Mouse (Mus musculus) midbrain, embryonic 13.5 days (tissue): ENCODE data around the gene Atrnl1. TPM values are rescaled to one million over a fixed set of nuclear protein-coding genes. Genes with fewer than 3 reads are reported as not detected.

ENCODE experiments used
- ATAC-seq: fragments of 200-750 bp; cut with Nextera tagmentation; 2 replicates; pipeline ENCODE4 v1.8.0; 2017; ENCODE audit warnings: mild to moderate bottlenecking, moderate TSS enrichment, moderate library complexity
- H3K27ac ChIP-seq: fragments of 300-500 bp; sonication (generic); 2 replicates; pipeline ENCODE4 v1.5.1; 2015; ENCODE audit warnings: inconsistent platforms, mild to moderate bottlenecking, moderate library complexity
- H3K27me3 ChIP-seq: fragments of 300-500 bp; sonication (generic); 2 replicates; pipeline ENCODE4 v1.6.1; 2015; ENCODE audit warnings: mild to moderate bottlenecking, inconsistent platforms
- H3K36me3 ChIP-seq: fragments of 300-500 bp; sonication (generic); 2 replicates; pipeline ENCODE4 v1.6.1; 2015; ENCODE audit warnings: mild to moderate bottlenecking, inconsistent platforms
- H3K4me1 ChIP-seq: fragments of 300-500 bp; sonication (generic); replicated peaks from 2 replicates; pipeline ENCODE4 v1.6.1; 2015; ENCODE audit warnings: inconsistent platforms
- H3K4me2 ChIP-seq: fragments of 300-500 bp; sonication (generic); replicated peaks from 2 replicates; pipeline ENCODE4 v1.6.1; 2015; ENCODE audit warnings: moderate library complexity, mild to moderate bottlenecking, inconsistent platforms
- H3K4me3 ChIP-seq: fragments of 300-500 bp; sonication (generic); replicated peaks from 2 replicates; pipeline ENCODE4 v1.5.1; 2015; ENCODE audit warnings: mild to moderate bottlenecking, inconsistent platforms
- H3K9ac ChIP-seq: fragments of 300-500 bp; sonication (generic); replicated peaks from 2 replicates; pipeline ENCODE4 v1.6.1; 2015; ENCODE audit warnings: mild to moderate bottlenecking, inconsistent platforms
- H3K9me3 ChIP-seq: fragments of 300-500 bp; sonication (generic); 2 replicates; pipeline ENCODE4 v1.6.1; 2016; ENCODE audit warnings: mild to moderate bottlenecking, inconsistent platforms
- WGBS: fragments of 180-500 bp; shearing (Covaris S2); methylation state at CpG from one replicate; pipeline ENCODE4 v1.1.7; 2015; 5-methylcytosine and 5-hydroxymethylcytosine counted together
- polyA plus RNA-seq: library from polyadenylated mRNA; unstranded; fragments of >200 nt; fragmentation: Nextera tagmentation; extraction: Ambion mirVana; gene quantifications from 2 replicates; pipeline ENCODE4 v1.2.1, GENCODE M21; 2015

Gene Atrnl1
- polyA plus RNA-seq, 1 experiment from 2014 or later, result 10.2 TPM

GRCm38 (mm10) chr19:58120661-58121060, 509.8 kb downstream of the Atrnl1 start:
- Histone ChIP-seq H3K27ac (no peak overlapping the region), H3K36me3 (no peaks in the 10 kb centered on the region), H3K4me2 (no peak overlapping the region), H3K27me3 (no peaks in the 10 kb centered on the region), H3K9me3 (no peaks in the 10 kb centered on the region), H3K4me1 (peaks cover 3% of the 10 kb centered on the region; the same call in 1 of the 2 replicates), H3K9ac (no peak overlapping the region), H3K4me3 (no peak overlapping the region)
- no peak for ATAC-seq
- 91% methylated on average over 9 of the region's 9 CpGs for WGBS

GRCm38 (mm10) chr19:58121628-58122027, 510.8 kb downstream of the Atrnl1 start:
- no peak for ATAC-seq
- no peak overlapping the region for H3K4me2 ChIP-seq
- no peak overlapping the region for H3K4me3 ChIP-seq
- H3K4me1 ChIP-seq, result peaks cover 11% of the 10 kb centered on the region; the same call in 1 of the 2 replicates
- H3K36me3 ChIP-seq, result no peaks in the 10 kb centered on the region
- H3K27ac ChIP-seq, result no peak overlapping the region
- H3K9ac ChIP-seq, result no peak overlapping the region
- H3K27me3 ChIP-seq, result no peaks in the 10 kb centered on the region
- H3K9me3 ChIP-seq, result no peaks in the 10 kb centered on the region
- 84% methylated on average over 6 of the region's 6 CpGs for WGBS

- peaks cover 11% of the 10 kb centered on the region; the same call in 1 of the 2 replicates for H3K4me1 ChIP-seq
- H3K27me3 ChIP-seq, result no peaks in the 10 kb centered on the region
- 89% methylated on average over 3 of the region's 3 CpGs for WGBS
- no peak for ATAC-seq
- H3K9ac ChIP-seq, result no peak overlapping the region
- H3K4me3 ChIP-seq, result no peak overlapping the region
- H3K27ac ChIP-seq, result no peak overlapping the region
- no peaks in the 10 kb centered on the region for H3K9me3 ChIP-seq
- H3K4me2 ChIP-seq, result no peak overlapping the region
- no peaks in the 10 kb centered on the region for H3K36me3 ChIP-seq
These were observed 512.8 kb downstream of the Atrnl1 start for GRCm38 (mm10) chr19:58123620-58124019.

GRCm38 (mm10) chr19:58124566-58124965, 513.7 kb downstream of the Atrnl1 start:
- Histone ChIP-seq H3K4me2 (no peak overlapping the region), H3K4me3 (no peak overlapping the region), H3K36me3 (no peaks in the 10 kb centered on the region), H3K4me1 (peaks cover 11% of the 10 kb centered on the region; the same call in 1 of the 2 replicates), H3K9ac (no peak overlapping the region), H3K9me3 (no peaks in the 10 kb centered on the region), H3K27me3 (no peaks in the 10 kb centered on the region), H3K27ac (no peak overlapping the region)
- ATAC-seq, result no peak
- 84% methylated on average over 5 of the region's 5 CpGs for WGBS

- Histone ChIP-seq H3K4me2 (no peak overlapping the region), H3K27me3 (no peaks in the 10 kb centered on the region), H3K27ac (no peak overlapping the region), H3K9ac (no peak overlapping the region), H3K36me3 (no peaks in the 10 kb centered on the region), H3K4me3 (no peak overlapping the region), H3K9me3 (no peaks in the 10 kb centered on the region), H3K4me1 (peaks cover 11% of the 10 kb centered on the region; the same call in 1 of the 2 replicates)
- ATAC-seq, result no peak
- 93% methylated on average over 14 of the region's 14 CpGs for WGBS
These were observed 514.2 kb downstream of the Atrnl1 start for GRCm38 (mm10) chr19:58125010-58125409.

GRCm38 (mm10) chr19:58131896-58132295, 521.1 kb downstream of the Atrnl1 start:
- WGBS, result 95% methylated on average over 9 of the region's 9 CpGs
- Histone ChIP-seq H3K4me3 (no peak overlapping the region), H3K9me3 (no peaks in the 10 kb centered on the region), H3K27ac (no peak overlapping the region), H3K4me1 (no peaks in the 10 kb centered on the region), H3K27me3 (no peaks in the 10 kb centered on the region), H3K36me3 (peaks cover 5% of the 10 kb centered on the region; the same call in 1 of the 2 replicates), H3K4me2 (no peak overlapping the region), H3K9ac (no peak overlapping the region)
- no peak for ATAC-seq

GRCm38 (mm10) chr19:58140191-58140784, 529.5 kb downstream of the Atrnl1 start:
- no peak for ATAC-seq
- H3K36me3 ChIP-seq, result 0 out of 2 replicates have a peak, but pooled peaks cover 2% of the 10 kb centered on the region

GRCm38 (mm10) chr19:58143853-58144454, 533.1 kb downstream of the Atrnl1 start:
- no peak overlapping the region for H3K4me3 ChIP-seq
- no peak overlapping the region for H3K27ac ChIP-seq
- no peak overlapping the region for H3K4me2 ChIP-seq
- no peak overlapping the region for H3K9ac ChIP-seq
- 93% methylated on average over 7 of the region's 7 CpGs for WGBS
- H3K36me3 ChIP-seq, result 0 out of 2 replicates have a peak, but pooled peaks cover 2% of the 10 kb centered on the region
- no peaks in the 10 kb centered on the region for H3K9me3 ChIP-seq
- ATAC-seq, result no peak
- no peaks in the 10 kb centered on the region for H3K27me3 ChIP-seq
- H3K4me1 ChIP-seq, result peaks cover 12% of the 10 kb centered on the region

More at GRCm38 (mm10) chr19:58140191-58140784, 529.5 kb downstream of the Atrnl1 start:
- WGBS, result 38% methylated on average over 13 of the region's 13 CpGs
- Histone ChIP-seq H3K27me3 (no peaks in the 10 kb centered on the region), H3K9ac (no peak overlapping the region), H3K9me3 (no peaks in the 10 kb centered on the region), H3K4me2 (no peak overlapping the region), H3K4me3 (no peak overlapping the region), H3K4me1 (0 out of 2 replicates have a peak, but pooled peaks cover 4% of the 10 kb centered on the region), H3K27ac (no peak overlapping the region)

GRCm38 (mm10) chr19:58145521-58145920, 534.7 kb downstream of the Atrnl1 start:
- Histone ChIP-seq H3K4me3 (no peak overlapping the region), H3K36me3 (0 out of 2 replicates have a peak, but pooled peaks cover 2% of the 10 kb centered on the region), H3K4me1 (peaks cover 8% of the 10 kb centered on the region), H3K4me2 (no peak overlapping the region), H3K27me3 (no peaks in the 10 kb centered on the region), H3K9ac (no peak overlapping the region), H3K9me3 (no peaks in the 10 kb centered on the region), H3K27ac (no peak overlapping the region)
- WGBS, result 71% methylated on average over 9 of the region's 9 CpGs
- no peak for ATAC-seq

- Histone ChIP-seq H3K4me3 (no peak overlapping the region), H3K4me1 (no peaks in the 10 kb centered on the region), H3K9ac (no peak overlapping the region), H3K9me3 (no peaks in the 10 kb centered on the region), H3K27me3 (no peaks in the 10 kb centered on the region), H3K4me2 (no peak overlapping the region), H3K27ac (no peak overlapping the region), H3K36me3 (no peaks in the 10 kb centered on the region)
- no peak for ATAC-seq
- 97% methylated on average over 7 of the region's 7 CpGs for WGBS
These were observed 540.4 kb downstream of the Atrnl1 start for GRCm38 (mm10) chr19:58151257-58151656.

GRCm38 (mm10) chr19:58161569-58161968, 550.7 kb downstream of the Atrnl1 start:
- ATAC-seq, result no peak
- H3K27ac ChIP-seq, result no peak overlapping the region
- no peak overlapping the region for H3K9ac ChIP-seq
- 67% methylated on average over 9 of the region's 9 CpGs for WGBS
- peaks cover 20% of the 10 kb centered on the region for H3K4me1 ChIP-seq
- no peak overlapping the region for H3K4me2 ChIP-seq
- H3K4me3 ChIP-seq, result no peak overlapping the region
- no peaks in the 10 kb centered on the region for H3K36me3 ChIP-seq
- no peaks in the 10 kb centered on the region for H3K27me3 ChIP-seq
- H3K9me3 ChIP-seq, result no peaks in the 10 kb centered on the region

GRCm38 (mm10) chr19:58164896-58165634, 554.2 kb downstream of the Atrnl1 start:
- H3K36me3 ChIP-seq, result no peaks in the 10 kb centered on the region
- peak overlapping the region; percentile 17; the same call in 1 of the 2 replicates for H3K4me2 ChIP-seq
- no peak overlapping the region for H3K9ac ChIP-seq
- H3K27me3 ChIP-seq, result peaks cover 7% of the 10 kb centered on the region; the same call in 1 of the 2 replicates
- no peak for ATAC-seq
- no peaks in the 10 kb centered on the region for H3K9me3 ChIP-seq
- no peak overlapping the region for H3K4me3 ChIP-seq
- peaks cover 35% of the 10 kb centered on the region for H3K4me1 ChIP-seq
- 76% methylated on average over 7 of the region's 7 CpGs for WGBS
- no peak overlapping the region for H3K27ac ChIP-seq
